Mouse (Mus musculus) thymus, adult 2 months (tissue): ENCODE measurements around the gene Aym1. TPM values are rescaled to one million over a fixed set of nuclear protein-coding genes. Genes with fewer than 3 reads are reported as not detected.
A peak's percentile ranks its signal among the peaks of the same experiment; 100 is the strongest.

ENCODE experiments used
- DNase-seq: peaks from one replicate; pipeline ENCODE4 v3.0.0; 2021
- H3K27ac ChIP-seq: fragments of 200-500 bp; 2 replicates; pipeline ENCODE4 v1.5.1; 2012; ENCODE audit warnings: low read length, control low read depth; ENCODE audit not compliant: control insufficient read depth, insufficient read depth
- H3K27me3 ChIP-seq: fragments of 200-500 bp; 2 replicates; pipeline ENCODE4 v1.6.1; 2012; ENCODE audit warnings: mild to moderate bottlenecking, low read length, moderate library complexity, mixed read lengths; ENCODE audit not compliant: control insufficient read depth, insufficient read depth
- H3K36me3 ChIP-seq: fragments of 200-500 bp; 2 replicates; pipeline ENCODE4 v1.6.1; 2012; ENCODE audit warnings: mild to moderate bottlenecking, low read length, moderate library complexity; ENCODE audit not compliant: control insufficient read depth, insufficient read depth
- H3K4me1 ChIP-seq: fragments of 200-500 bp; replicated peaks from 2 replicates; pipeline ENCODE4 v1.6.1; 2012; ENCODE audit warnings: low read length; ENCODE audit not compliant: control insufficient read depth, insufficient read depth
- H3K4me3 ChIP-seq: fragments of 200-500 bp; 2 replicates; pipeline ENCODE4 v1.5.1; 2012; ENCODE audit warnings: mild to moderate bottlenecking, low read length, control low read depth, moderate library complexity; ENCODE audit not compliant: control insufficient read depth, insufficient read depth
- CTCF ChIP-seq: fragments of 200-500 bp; IDR thresholded peaks from 2 replicates; pipeline ENCODE4 v1.5.1; 2012; ENCODE audit warnings: mild to moderate bottlenecking, control low read depth, low read length, moderate library complexity, borderline replicate concordance; ENCODE audit not compliant: control insufficient read depth, poor library complexity, insufficient read depth; ENCODE audit errors: extremely low read depth
- POLR2A ChIP-seq: fragments of 200-500 bp; IDR thresholded peaks from 2 replicates; pipeline ENCODE4 v1.6.1; 2012; ENCODE audit warnings: mild to moderate bottlenecking, low read length, control low read depth, moderate library complexity; ENCODE audit not compliant: control insufficient read depth, poor library complexity, insufficient read depth; ENCODE audit errors: extremely low read depth
- WGBS: fragments of 180-500 bp; shearing (Covaris S2); methylation state at CpG from one replicate; pipeline ENCODE4 v1.1.7; 2018; 5-methylcytosine and 5-hydroxymethylcytosine counted together
- polyA plus RNA-seq: library from polyadenylated mRNA; depleted of rRNA; stranded (reverse); fragments of >200 nt; gene quantifications from 2 replicates; pipeline ENCODE4 v1.2.3, GENCODE M21; 2012

The Aym1 gene
- polyA plus RNA-seq, 1 experiment: not detected

- Histone ChIP-seq H3K27ac (no peak overlapping the region), H3K27me3 (no peaks in the 10 kb centered on the region; the same call in 1 of the 2 replicates), H3K4me3 (no peak overlapping the region), H3K36me3 (no peaks in the 10 kb centered on the region), H3K4me1 (no peaks in the 10 kb centered on the region)
- no peak for DNase-seq
- WGBS: 91% methylated on average over 3 of the region's 3 CpGs
- TF ChIP-seq POLR2A (no peak), CTCF (no peak)
Observed at GRCm38 (mm10) chr5:113330202-113330601, 26.9 kb upstream of the Aym1 start.

GRCm38 (mm10) chr5:113332239-113332638 lies 24.9 kb upstream of the Aym1 start:
- Histone ChIP-seq H3K27ac (no peak overlapping the region), H3K36me3 (no peaks in the 10 kb centered on the region), H3K4me1 (no peaks in the 10 kb centered on the region), H3K27me3 (no peaks in the 10 kb centered on the region; the same call in 1 of the 2 replicates), H3K4me3 (no peak overlapping the region)
- no peak for TF ChIP-seq POLR2A
- TF ChIP-seq CTCF: peak; percentile 50; the same call in 1 of the 2 replicates
- peak; percentile 18 for DNase-seq
- WGBS: 48% methylated on average over 12 of the region's 12 CpGs

- Histone ChIP-seq H3K4me1 (no peaks in the 10 kb centered on the region), H3K4me3 (no peak overlapping the region), H3K27me3 (no peaks in the 10 kb centered on the region; the same call in 1 of the 2 replicates), H3K27ac (no peak overlapping the region), H3K36me3 (no peaks in the 10 kb centered on the region)
- TF ChIP-seq POLR2A: no peak
- no peak for TF ChIP-seq CTCF
- no peak for DNase-seq
- WGBS: 68% methylated on average over 4 of the region's 4 CpGs
Observed at GRCm38 (mm10) chr5:113332899-113333298, 24.2 kb upstream of the Aym1 start.

GRCm38 (mm10) chr5:113334621-113335530 lies 22.2 kb upstream of the Aym1 start:
- 13% methylated on average over 34 of the region's 34 CpGs for WGBS
- no peaks in the 10 kb centered on the region for H3K4me1 ChIP-seq
- no peak for TF ChIP-seq CTCF
- TF ChIP-seq POLR2A: no peak
- H3K27ac ChIP-seq: no peak overlapping the region
- H3K27me3 ChIP-seq: no peaks in the 10 kb centered on the region; the same call in 1 of the 2 replicates
- no peak overlapping the region for H3K4me3 ChIP-seq
- no peaks in the 10 kb centered on the region for H3K36me3 ChIP-seq
- DNase-seq: no peak

GRCm38 (mm10) chr5:113335732-113336131 lies 21.4 kb upstream of the Aym1 start:
- H3K4me1 ChIP-seq: no peaks in the 10 kb centered on the region
- TF ChIP-seq CTCF (no peak), POLR2A (no peak)
- no peak for DNase-seq
- no peaks in the 10 kb centered on the region; the same call in 1 of the 2 replicates for H3K27me3 ChIP-seq
- H3K4me3 ChIP-seq: no peak overlapping the region
- H3K27ac ChIP-seq: no peak overlapping the region
- H3K36me3 ChIP-seq: no peaks in the 10 kb centered on the region
- 2% methylated on average over 17 of the region's 17 CpGs for WGBS

- no peak for DNase-seq
- Histone ChIP-seq H3K36me3 (no peaks in the 10 kb centered on the region), H3K27ac (no peak overlapping the region), H3K4me1 (no peaks in the 10 kb centered on the region), H3K4me3 (no peak overlapping the region), H3K27me3 (no peaks in the 10 kb centered on the region; the same call in 1 of the 2 replicates)
- 62% methylated on average over 9 of the region's 9 CpGs for WGBS
- TF ChIP-seq POLR2A (no peak), CTCF (no peak)
Observed at GRCm38 (mm10) chr5:113336281-113336680, 20.8 kb upstream of the Aym1 start.
